Mouse (Mus musculus): ENCODE results near the gene Castor1. TPM values are rescaled to one million over a fixed set of nuclear protein-coding genes. Genes with fewer than 3 reads are reported as not detected.
"Not testable (repeated sequence)": the region's sequence is repeated elsewhere in the genome, so short reads cannot be mapped to it uniquely, and the experiment has no call there.

The Castor1 gene
- total RNA-seq (2021): 1 to 10 TPM; 5.7 to 5.9 TPM
- long read RNA-seq, experiment 1, partial matches to known transcripts: 0 of 4 reads
- long read RNA-seq, experiment 1, other reads (novel, unspliced or antisense): 0 of 4 reads
- long read RNA-seq, experiment 2, partial matches to known transcripts: 0 of 2 reads
- long read RNA-seq, experiment 2, other reads (novel, unspliced or antisense): 1 of 2 reads

GRCm38 (mm10) chr11:4217914-4218629 is at the start of gene Castor1:
Castor1 (plus strand) TSS chr11:4218225.
- peak; percentile 94 to 98 for DNase-seq

DNA sequence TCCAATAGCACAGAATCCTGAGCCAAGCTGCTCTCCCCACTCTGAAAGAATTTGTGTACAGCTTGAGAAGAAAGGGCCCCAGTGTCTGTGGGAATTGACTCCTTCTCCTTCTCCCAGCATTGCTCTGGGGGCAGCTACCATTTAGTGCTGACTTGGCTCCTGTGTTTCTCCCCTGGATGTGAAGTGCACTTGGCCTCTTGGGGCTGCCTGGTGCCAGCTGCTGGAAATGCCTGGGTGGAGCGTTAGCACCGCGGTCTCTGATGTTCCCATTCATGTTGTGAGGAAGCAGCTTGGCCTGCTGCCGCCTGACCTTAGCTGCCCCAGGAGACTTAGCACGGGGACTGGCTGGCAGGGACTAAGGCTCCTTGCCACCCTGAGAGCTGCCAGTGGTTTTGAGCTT is 43.4 kb upstream of the Castor1 start:
- DNase-seq: peak; percentile 82 to 90

GRCm38 (mm10) chr11:4177716-4178115 is 40.3 kb upstream of the Castor1 start:
- DNase-seq: peak; percentile 75 to 76

- DNase-seq: no peak
Measured at GRCm38 (mm10) chr11:4182061-4182460, 36.0 kb upstream of the Castor1 start.

DNA sequence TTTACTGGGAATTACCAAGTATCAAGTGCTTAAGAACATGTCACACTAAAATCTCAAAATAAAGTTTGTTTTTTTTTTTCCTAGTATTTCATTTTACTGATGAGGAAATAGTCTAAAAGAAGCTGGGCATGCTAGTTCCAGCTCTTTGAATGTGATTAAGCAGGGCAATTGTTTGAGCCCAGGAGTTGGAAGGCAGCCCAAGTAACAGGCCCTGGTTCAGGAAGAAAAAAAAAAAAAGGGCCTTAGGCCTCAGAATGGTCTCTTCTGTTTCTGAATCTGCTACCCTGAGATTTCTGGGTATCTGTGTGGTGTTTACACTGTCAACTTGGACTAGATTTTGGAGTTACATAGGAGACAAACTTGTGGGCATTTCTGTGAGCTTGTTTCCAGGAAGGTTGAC is 34.5 kb upstream of the Castor1 start:
- DNase-seq: no peak

- no peak for DNase-seq
Measured at GRCm38 (mm10) chr11:4184251-4184952, 33.6 kb upstream of the Castor1 start.

DNA sequence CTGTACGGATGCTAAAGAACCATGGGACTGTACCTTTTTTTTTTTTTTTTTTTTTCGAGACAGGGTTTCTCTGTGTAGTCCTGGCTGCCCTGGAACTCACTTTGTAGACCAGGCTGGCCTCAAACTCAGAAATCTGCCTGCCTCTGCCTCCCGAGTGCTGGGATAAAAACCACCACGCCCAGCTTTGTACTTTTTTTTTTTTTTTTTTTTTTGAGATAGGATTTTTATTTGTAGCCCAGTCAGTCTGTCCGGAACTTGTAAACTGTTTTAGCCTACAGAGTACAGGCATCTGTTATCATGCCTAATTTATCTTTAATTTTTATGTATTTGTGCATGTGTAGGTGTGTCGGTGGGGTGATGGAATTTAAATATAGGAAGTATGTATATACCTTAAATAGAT is 32.5 kb upstream of the Castor1 start:
- not testable (repeated sequence) for DNase-seq

GRCm38 (mm10) chr11:4186486-4187317 is 31.3 kb upstream of the Castor1 start, which contains the start of gene Tbc1d10a:
Tbc1d10a (plus strand) TSS chr11:4186789.
- peak; percentile 97 to 99 for DNase-seq

DNA sequence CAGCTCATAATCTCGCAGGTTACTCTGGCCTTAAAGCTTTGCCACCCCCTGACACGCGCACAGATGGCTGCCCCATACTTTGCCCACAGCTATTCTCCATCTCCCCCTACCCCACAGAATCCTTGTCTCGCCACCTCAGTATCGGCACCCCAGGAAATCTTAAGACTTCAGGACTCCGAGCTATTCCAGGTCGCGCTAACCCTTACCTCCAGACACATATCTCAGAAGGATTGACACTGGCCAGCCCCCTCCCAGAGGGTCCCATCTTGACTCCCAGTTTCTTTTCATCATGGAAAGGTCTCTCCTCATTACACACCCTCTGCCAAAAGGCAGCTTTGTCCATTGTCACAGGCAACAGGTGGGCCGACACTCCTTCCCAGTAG is 30.7 kb upstream of the Castor1 start:
- peak in 1 of 2 experiments; percentile 44 for DNase-seq

GRCm38 (mm10) chr11:4189182-4189581 is 28.8 kb upstream of the Castor1 start:
- peak; percentile 12 to 57 for DNase-seq

DNA sequence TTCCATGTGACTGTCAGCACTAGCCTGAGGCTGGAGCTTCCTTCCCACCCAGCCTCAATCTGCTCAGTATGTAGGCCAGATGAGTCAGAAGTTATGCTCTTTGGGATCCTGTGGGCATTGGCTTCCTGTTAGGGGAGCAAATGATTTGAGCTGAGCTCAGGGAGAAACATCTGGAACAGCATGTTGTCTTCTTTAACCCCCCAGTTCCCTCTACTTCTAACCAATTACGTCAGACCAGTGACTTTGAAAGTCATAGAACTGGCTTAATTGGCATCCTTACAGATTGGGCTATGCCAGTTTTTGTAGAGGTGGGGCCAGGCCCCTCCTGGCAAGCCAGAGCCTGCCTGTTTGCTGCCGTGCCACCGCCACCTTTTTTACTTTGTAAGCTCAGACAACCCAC is 27.3 kb upstream of the Castor1 start:
- peak; percentile 55 to 81 for DNase-seq

DNA sequence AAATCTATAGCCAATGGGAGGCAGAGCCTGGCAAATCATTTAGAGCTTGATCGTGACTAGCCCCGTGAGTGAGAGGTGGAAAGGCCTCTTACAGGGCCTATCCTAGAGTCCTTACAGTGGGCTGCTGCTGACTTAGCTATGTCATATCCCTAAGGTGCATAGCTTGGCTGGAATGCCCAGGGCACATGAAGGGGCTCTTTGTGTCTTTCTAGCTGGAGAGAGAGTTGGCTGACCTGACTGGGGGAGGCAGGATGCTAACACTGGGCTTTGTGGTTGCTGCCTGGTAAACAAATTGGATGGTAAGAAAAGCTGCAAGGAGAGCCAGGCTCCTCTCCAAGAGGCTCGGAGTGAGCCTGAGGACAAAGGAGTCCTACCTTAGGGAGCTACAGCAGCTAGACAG is 25.3 kb upstream of the Castor1 start:
- no peak for DNase-seq

GRCm38 (mm10) chr11:4193420-4193819 is 24.6 kb upstream of the Castor1 start:
- DNase-seq: no peak

DNA sequence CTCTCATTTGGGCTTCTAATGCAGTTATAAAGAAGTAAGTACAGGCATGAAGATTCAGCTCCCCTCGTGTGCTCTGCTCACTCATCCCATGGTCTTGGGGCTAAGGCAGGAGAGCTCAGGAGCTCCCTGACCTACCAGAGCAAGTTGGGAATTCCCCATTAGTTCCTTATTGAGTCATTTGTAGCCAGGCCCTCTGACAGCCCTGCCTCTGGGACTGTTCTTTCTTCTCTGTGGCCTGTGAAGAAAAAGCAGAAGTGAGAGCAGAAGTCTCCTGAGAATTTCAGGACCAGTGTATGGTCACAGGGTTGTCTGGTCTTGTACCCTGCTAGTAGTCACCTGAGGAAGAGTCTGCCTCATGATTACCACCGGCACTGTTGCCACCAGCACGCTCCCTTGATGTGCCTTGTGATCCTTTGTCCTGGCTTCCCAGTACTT is 22.4 kb upstream of the Castor1 start:
- DNase-seq: peak in 1 of 2 experiments; percentile 66

DNA sequence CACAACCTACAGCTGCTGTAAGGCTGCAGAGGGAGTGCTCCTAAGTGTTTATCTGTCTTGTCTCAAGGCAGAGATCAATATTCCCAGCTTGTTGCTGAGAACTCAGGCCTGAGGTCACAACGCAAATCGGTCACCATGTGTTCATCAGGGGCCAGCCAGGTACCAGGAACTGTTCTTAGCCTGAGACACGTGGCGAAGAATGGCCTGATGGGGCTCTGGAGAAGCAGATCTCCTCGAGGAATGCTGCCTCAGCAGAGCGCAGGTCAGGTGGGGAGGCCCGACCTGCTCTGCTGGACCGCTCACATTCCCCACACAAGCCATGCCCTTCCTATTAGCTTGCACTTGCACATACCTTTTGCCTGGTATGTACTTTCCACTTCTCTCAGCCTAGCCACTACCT is 21.4 kb upstream of the Castor1 start:
- DNase-seq: no peak

DNA sequence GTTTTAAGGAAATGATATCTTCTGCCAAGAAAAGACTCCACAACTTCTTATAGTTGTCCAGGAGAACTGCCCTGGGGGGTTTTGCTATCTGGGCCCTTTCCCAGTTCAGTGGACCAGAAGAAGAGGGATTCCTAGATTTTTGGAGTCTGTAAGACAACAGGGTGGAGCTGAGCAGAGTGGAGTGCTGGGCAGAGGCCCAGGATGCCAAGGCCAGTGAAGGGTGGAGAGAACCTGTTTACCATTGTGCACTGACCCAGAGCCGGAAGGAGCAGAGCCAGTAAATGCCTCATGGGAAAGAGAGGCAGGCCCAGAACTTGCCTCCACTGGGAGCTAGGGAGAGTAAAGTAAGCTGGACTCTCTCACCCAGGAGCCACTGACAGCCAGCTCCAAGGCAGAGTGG is 20.3 kb upstream of the Castor1 start:
- peak in 1 of 2 experiments; percentile 57 for DNase-seq

DNA sequence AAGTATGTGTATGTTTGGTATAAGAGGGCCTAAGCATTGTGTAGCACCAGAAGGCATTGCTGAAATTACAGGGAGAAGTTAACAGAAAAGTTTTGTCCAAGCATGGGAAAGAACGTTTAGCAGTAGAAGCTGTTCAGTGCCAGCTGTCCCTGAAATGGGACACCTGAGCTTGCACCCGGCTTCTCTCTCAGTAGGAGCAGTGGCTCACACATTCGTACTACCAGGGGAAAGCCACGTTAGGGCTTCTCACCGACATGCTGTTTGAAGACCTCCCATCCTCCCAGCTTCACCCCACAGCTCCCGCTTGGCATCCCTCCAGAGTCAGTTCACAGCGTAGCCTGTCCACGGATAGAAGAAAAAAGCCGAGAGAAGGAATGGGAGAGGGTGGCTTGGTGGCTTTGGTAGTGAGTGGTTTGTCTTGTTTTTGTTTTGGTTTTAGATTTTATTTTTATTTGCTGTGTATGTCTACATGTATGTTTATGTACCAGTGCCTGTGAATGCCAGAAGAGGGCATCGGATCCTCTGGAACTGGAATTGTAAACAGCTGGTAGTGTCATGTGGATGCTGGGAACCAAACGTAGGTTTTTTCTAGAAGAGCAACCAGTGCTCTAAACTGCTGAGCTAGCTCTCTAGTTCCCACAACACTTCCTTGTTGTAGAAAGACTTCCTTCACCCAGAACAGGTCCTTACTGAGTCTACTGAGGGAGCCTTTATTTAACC is 15.9 kb upstream of the Castor1 start:
- DNase-seq: peak in 1 of 2 experiments; percentile 22

GRCm38 (mm10) chr11:4202995-4203704 is 14.9 kb upstream of the Castor1 start:
- DNase-seq: no peak

DNA sequence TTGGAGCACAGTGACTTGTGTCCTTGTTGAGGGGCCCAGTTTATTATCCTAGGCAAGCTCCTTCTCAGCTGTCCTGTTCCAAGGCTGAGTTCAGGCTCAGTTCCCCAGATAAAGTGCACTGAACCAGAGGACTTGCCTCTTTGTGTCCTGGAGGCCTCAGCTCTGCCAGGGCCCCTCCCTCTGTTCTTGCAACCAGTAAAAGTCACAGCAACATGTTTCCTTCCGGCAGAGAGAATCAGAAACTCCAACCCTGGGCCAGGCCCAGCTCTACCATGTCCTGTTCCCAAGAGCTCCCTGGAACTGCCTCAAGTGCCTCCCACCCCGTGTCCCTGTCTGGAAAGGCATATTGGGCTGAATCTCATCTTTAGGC is 14.3 kb upstream of the Castor1 start:
- DNase-seq: peak; percentile 87 to 95

DNA sequence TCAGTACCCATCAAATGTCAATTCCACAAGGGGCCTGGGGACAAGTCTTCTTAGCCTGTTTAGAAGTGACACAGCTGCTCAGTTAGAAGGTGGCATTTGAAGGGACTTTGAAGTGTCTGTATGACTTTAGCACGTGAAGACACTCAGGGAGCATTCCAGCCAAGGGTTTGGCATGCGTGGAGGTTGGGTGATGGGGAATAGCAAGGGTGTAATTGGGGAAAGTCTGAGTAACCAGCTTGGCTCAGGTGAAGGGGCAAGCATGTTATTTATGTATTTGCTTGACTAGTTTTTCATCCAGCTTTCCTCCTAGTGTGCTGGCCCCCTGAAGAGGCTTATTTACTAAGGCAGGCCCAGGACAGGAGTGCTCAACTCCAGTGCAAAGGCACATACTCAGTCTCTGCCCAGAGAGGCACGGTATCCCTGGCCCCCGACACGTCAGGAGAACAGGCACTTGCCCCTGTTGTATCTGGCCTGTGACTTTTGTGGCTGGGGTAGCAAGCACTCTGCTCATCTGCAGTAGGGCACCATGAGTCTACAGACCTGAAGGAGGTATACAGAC is 12.8 kb upstream of the Castor1 start:
- DNase-seq: no peak

DNA sequence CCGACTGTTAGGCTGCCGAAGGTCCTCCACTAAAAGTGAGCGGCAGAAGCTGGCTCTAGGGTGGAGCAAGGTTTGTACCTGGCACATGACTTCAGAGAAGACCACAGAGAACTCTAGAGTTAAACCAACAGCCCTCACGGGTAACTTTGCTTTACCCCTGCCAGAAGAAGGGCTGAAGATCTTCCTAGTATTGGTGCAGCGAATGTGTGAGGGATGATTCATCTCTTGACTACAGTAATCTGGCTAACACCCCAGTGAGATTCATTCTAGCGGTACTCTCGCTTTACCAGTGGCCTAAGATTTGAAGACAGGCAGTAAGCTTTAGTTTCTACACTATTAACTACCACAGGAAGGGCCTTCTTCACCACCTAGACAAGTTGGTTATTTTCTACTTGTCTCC is 12.1 kb upstream of the Castor1 start:
- DNase-seq: no peak
